Mouse (Mus musculus) large intestine, adult 2 months (tissue): Measurements from ENCODE around the gene Vstm2b. TPM values are rescaled to one million over a fixed set of nuclear protein-coding genes. Genes with fewer than 3 reads are reported as not detected.

Experiments used
- DNase-seq: peaks from one replicate; pipeline ENCODE4 v3.0.0-alpha.2; 2012; ENCODE audit warnings: low read depth, low spot score
- WGBS: fragments of 180-500 bp; shearing (Covaris S2); methylation state at CpG from one replicate; pipeline ENCODE4 v1.1.7; 2018; 5-methylcytosine and 5-hydroxymethylcytosine counted together
- polyA plus RNA-seq: library from polyadenylated mRNA; depleted of rRNA; stranded (reverse); fragments of >200 nt; gene quantifications from 2 replicates; pipeline ENCODE4 v1.2.3, GENCODE M21; 2012; rRNA removed

Vstm2b gene
- 0.12 and 0.47 TPM in 2 replicates for polyA plus RNA-seq

- no peak for DNase-seq
Observed at GRCm38 (mm10) chr7:40898096-40898710, at the start of gene Vstm2b. Gene Vstm2b (plus strand): TSS chr7:40898328.

GRCm38 (mm10) chr7:40856088-40856625 lies 42.0 kb upstream of the Vstm2b start:
- DNase-seq, result no peak
- 42% methylated on average over 7 of the region's 7 CpGs for WGBS

More at GRCm38 (mm10) chr7:40898096-40898710, at the start of gene Vstm2b:
- WGBS, result 2% methylated on average over 35 of the region's 35 CpGs

- DNase-seq, result no peak
- 58% methylated on average over 7 of the region's 7 CpGs for WGBS
Observed at GRCm38 (mm10) chr7:40873380-40873990, 24.6 kb upstream of the Vstm2b start.

GRCm38 (mm10) chr7:40884855-40885489 lies 13.2 kb upstream of the Vstm2b start:
- 74% methylated on average over 8 of the region's 8 CpGs for WGBS
- no peak for DNase-seq

GRCm38 (mm10) chr7:40888358-40888757 lies 9.8 kb upstream of the Vstm2b start:
- DNase-seq, result no peak
- 74% methylated on average over 3 of the region's 3 CpGs for whole genome bisulfite sequencing

GRCm38 (mm10) chr7:40896964-40897363 lies 1.2 kb upstream of the Vstm2b start:
- WGBS, result 67% methylated on average over 4 of the region's 4 CpGs
- DNase-seq, result no peak

GRCm38 (mm10) chr7:40898711-40899375 lies 715 bp downstream of the Vstm2b start:
- WGBS, result 2% methylated on average over 66 of the region's 70 CpGs
- no peak for DNase-seq

- DNase-seq, result no peak
- 3% methylated on average over 61 of the region's 61 CpGs for WGBS
Observed at GRCm38 (mm10) chr7:40899376-40900265, 1.5 kb downstream of the Vstm2b start.

GRCm38 (mm10) chr7:40901201-40901600 lies 3.1 kb downstream of the Vstm2b start:
- no peak for DNase-seq
- WGBS, result 6% methylated on average over 16 of the region's 16 CpGs

GRCm38 (mm10) chr7:40902506-40902905 lies 4.4 kb downstream of the Vstm2b start:
- 36% methylated on average over 28 of the region's 28 CpGs for WGBS
- no peak for DNase-seq

- 62% methylated on average over 1 of the region's 1 CpGs for WGBS
- DNase-seq, result no peak
Observed at GRCm38 (mm10) chr7:40906484-40906883, 8.4 kb downstream of the Vstm2b start.

- DNase-seq, result no peak
- 62% methylated on average over 3 of the region's 3 CpGs for WGBS
Observed at GRCm38 (mm10) chr7:40916761-40917160, 18.6 kb downstream of the Vstm2b start.

- 80% methylated on average over 2 of the region's 2 CpGs for WGBS
- no peak for DNase-seq
Observed at GRCm38 (mm10) chr7:40920118-40920517, 22.0 kb downstream of the Vstm2b start.

GRCm38 (mm10) chr7:40921281-40921680 lies 23.2 kb downstream of the Vstm2b start:
- WGBS, result 64% methylated on average over 6 of the region's 6 CpGs

GRCm38 (mm10) chr7:40922871-40923270 lies 24.7 kb downstream of the Vstm2b start:
- DNase-seq, result no peak
- WGBS, result 63% methylated on average over 4 of the region's 4 CpGs

More at GRCm38 (mm10) chr7:40921281-40921680, 23.2 kb downstream of the Vstm2b start:
- DNase-seq, result no peak

- DNase-seq, result no peak
- 77% methylated on average over 2 of the region's 2 CpGs for WGBS
Observed at GRCm38 (mm10) chr7:40928391-40928790, 30.3 kb downstream of the Vstm2b start.

GRCm38 (mm10) chr7:40936617-40937212 lies 38.6 kb downstream of the Vstm2b start:
- 62% methylated on average over 4 of the region's 4 CpGs for WGBS
- DNase-seq, result no peak

GRCm38 (mm10) chr7:40939371-40939770 lies 41.2 kb downstream of the Vstm2b start:
- 83% methylated on average over 1 of the region's 1 CpGs for WGBS
- DNase-seq, result no peak
